Mouse (Mus musculus) E14TG2a.4 (cell line): ENCODE data around the gene Rhox11.

Experiments
- CTCF ChIP-seq: conservative IDR thresholded peaks from 2 replicates; pipeline ENCODE4 v1.5.1; 2014; ENCODE audit warnings: low read length
- NANOG ChIP-seq: IDR thresholded peaks from 2 replicates; pipeline ENCODE4 v1.6.1; 2014; ENCODE audit warnings: borderline replicate concordance, low read length, mixed read lengths

DNA sequence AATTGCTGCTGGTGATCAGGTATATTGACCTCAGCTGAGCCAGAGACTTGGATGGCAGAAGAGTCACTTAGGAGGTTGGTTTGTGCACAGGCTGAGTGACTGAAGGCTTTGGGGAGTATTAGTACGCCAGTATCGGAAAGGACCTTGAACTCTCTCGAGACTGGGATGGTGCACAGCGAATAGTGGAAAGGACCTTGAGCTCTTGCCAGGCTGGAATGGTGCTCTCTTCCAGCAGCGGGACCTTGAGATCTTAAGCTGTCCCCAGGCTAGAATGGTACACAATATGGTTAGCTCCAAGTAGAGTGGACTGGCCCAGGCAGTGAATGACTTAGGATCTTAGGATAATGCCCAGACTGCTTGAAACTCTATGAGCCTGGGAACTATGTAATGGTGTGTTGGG lies 45.3 kb downstream of the Rhox11 start:
- TF ChIP-seq CTCF (no peak), NANOG (no peak)
